Mouse (Mus musculus): ENCODE measurements at regions not wholly inside any gene's neighbourhood (a gene's known extent, or its start where the extent isn't known, plus 50 kb on each side); places are given as distances from the start of the nearest gene placed in this dataset.
"Not testable (repeated sequence)": the region's sequence is repeated elsewhere in the genome, so short reads cannot be mapped to it uniquely, and the experiment has no call there.

DNA sequence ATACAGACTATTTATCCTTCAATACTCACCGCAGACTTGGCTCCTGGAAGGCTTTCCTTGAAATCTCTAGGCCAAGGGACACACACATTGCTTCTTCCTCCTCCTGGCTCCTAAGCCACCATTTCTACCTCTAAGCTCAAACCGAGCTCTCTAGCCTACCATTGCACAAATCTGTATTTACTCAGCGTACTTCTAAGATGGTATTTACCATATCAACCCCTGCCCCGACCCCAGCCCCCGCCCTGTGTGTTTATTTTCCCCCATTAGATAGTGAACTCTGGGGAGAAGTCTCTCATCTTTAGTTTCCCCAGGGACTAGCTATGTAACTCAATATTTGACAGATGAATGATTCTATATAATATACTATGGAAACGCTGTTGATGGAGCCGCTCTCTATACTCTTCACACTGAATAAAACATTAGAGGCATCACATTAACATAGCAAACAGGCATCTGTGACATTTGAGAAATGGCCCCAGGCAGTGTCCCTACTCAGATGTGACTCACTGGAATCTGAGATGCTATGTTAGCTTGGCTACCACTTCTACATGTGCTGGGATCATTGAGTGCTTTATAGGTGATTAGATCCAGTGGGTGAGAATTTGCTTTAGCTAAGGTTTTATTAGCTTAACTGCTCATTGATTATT, 87.5 kb upstream of the Otx2 start:
- H3K27ac ChIP-seq (ENCODE audit: insufficient read depth, low read depth): no peak overlapping the region
- DNase-seq (ENCODE audit: extremely low read depth): no peak
- in situ Hi-C loops (cut with MboI; ENCODE audit: low pct_ligation_motif_present, low pct_unique_long_range_greater_than_20kb, low sequenced_read_pairs): no loop called here

DNA sequence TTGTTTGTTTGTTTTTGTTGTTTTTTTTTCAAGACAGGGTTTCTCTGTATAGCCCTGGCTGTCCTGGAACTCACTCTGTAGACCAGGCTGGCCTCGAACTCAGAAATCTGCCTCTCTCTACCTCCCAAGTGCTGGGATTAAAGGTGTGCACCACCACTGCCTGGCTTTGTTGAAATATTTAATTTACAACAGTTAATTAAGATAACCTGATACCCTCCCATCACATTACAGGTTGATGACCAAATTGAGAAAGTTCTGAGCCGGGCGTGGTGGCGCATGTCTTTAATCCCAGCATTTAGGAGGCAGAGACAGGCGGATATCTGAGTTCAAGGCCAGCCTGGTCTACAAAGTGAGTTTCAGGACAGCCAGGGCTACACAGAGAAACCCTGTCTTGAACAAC, 81.5 kb upstream of the Otx2 start:
- H3K4me2 ChIP-seq (ENCODE audit: insufficient read depth, low read depth, poor library complexity, severe bottlenecking); H3K4me1 ChIP-seq (ENCODE audit: control insufficient read depth in 1 of 2, insufficient read depth in 2 of 2); dilution Hi-C loops (cut with MboI; ENCODE audit: extremely low pct_ligation_motif_present, extremely low pct_unique_long_range_greater_than_20kb, low sequenced_read_pairs); H3K9me3 ChIP-seq (replicated peaks; ENCODE audit: low read length); H3K36me3 ChIP-seq (replicated peaks in 1 of 2; ENCODE audit: control insufficient read depth in 1 of 2, insufficient read depth in 1 of 2, low read length in 1 of 2); H3K9ac ChIP-seq (ENCODE audit: insufficient read depth, low read depth); DNase-seq (ENCODE audit: extremely low read depth); H3K79me2 ChIP-seq (replicated peaks; ENCODE audit: control insufficient read depth, extremely low read depth, insufficient read depth, poor library complexity, severe bottlenecking); H3K27me3 ChIP-seq (replicated peaks); H3K27ac ChIP-seq (ENCODE audit: insufficient read depth, low read depth); in situ Hi-C loops (cut with MboI; ENCODE audit: low pct_ligation_motif_present, low pct_unique_long_range_greater_than_20kb, low sequenced_read_pairs); H3K4me3 ChIP-seq (replicated peaks in 1 of 3; ENCODE audit: low read depth in 2 of 3, low read length in 2 of 3, poor library complexity in 1 of 3): not testable (repeated sequence)

More for the DNA sequence above, 87.5 kb upstream of the Otx2 start:
- dilution Hi-C loops (cut with MboI; ENCODE audit: extremely low pct_ligation_motif_present, extremely low pct_unique_long_range_greater_than_20kb, low sequenced_read_pairs): no loop called here
- no peaks in the 10 kb centered on the region for H3K36me3 ChIP-seq (replicated peaks in 1 of 2; ENCODE audit: control insufficient read depth in 1 of 2, insufficient read depth in 1 of 2, low read length in 1 of 2)
- no peaks in the 10 kb centered on the region for H3K79me2 ChIP-seq (replicated peaks; ENCODE audit: control insufficient read depth, extremely low read depth, insufficient read depth, poor library complexity, severe bottlenecking)
- no peak overlapping the region for H3K9ac ChIP-seq (ENCODE audit: insufficient read depth, low read depth)
- no peaks in the 10 kb centered on the region for H3K27me3 ChIP-seq (replicated peaks)
- H3K4me1 ChIP-seq (ENCODE audit: control insufficient read depth in 1 of 2, insufficient read depth in 2 of 2): no peaks in the 10 kb centered on the region
- H3K4me2 ChIP-seq (ENCODE audit: insufficient read depth, low read depth, poor library complexity, severe bottlenecking): no peak overlapping the region
- H3K4me3 ChIP-seq (replicated peaks in 1 of 3; ENCODE audit: low read depth in 2 of 3, low read length in 2 of 3, poor library complexity in 1 of 3): no peak overlapping the region
- H3K9me3 ChIP-seq (replicated peaks; ENCODE audit: low read length): no peaks in the 10 kb centered on the region
- TF ChIP-seq CTCF (conservative IDR thresholded peaks at IDR 0.05 in 1 of 2, IDR thresholded peaks at IDR 0.05 in 1 of 2; ENCODE audit: low read depth in 2 of 2, low read length in 2 of 2) (no peak), ZMIZ1 (IDR thresholded peaks at IDR 0.05; ENCODE audit: low read depth, low read length) (no peak), MYC (IDR thresholded peaks at IDR 0.05; ENCODE audit: low read depth, low read length) (no peak), RCOR1 (conservative IDR thresholded peaks at IDR 0.05; ENCODE audit: low read depth, low read length) (no peak), SIN3A (IDR thresholded peaks at IDR 0.05; ENCODE audit: low read length) (no peak), NELFE (IDR thresholded peaks at IDR 0.05; ENCODE audit: low read depth, low read length) (no peak)

DNA sequence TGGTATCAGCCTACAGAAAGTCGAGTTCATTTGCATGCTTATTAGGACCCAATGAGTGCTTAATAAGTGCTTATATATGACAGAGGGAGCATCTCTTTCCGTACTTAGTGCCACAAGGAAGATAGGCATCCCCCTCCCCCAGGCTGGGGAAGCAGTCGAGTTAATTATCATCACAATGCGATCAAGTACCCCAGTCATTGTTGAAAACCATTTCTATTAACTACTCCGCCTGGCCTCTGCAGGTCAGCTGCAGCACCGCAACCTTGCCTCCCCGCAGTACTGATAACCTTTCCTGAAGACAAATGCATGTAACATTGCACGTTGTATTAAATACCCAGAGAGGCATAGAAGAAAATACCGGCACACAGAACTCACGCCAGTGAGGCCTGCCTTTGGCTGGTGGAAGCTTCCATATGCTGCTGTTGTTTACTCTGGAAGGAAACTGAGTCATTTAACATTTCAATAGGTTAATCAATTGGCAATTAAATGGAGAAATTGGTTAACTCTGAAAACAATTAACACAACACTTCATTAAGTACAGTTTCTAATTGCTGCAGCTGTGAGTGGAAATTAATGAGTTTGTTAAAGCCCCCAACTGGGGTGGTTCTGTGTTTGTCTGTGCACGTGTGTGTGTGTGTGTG, 80.6 kb upstream of the Otx2 start:
- dilution Hi-C loops (cut with MboI; ENCODE audit: extremely low pct_ligation_motif_present, extremely low pct_unique_long_range_greater_than_20kb, low sequenced_read_pairs): no loop called here
- Histone ChIP-seq H3K4me3 (replicated peaks in 1 of 3; ENCODE audit: low read depth in 2 of 3, low read length in 2 of 3, poor library complexity in 1 of 3) (no peak overlapping the region), H3K9me3 (replicated peaks; ENCODE audit: low read length) (no peaks in the 10 kb centered on the region), H3K4me1 (ENCODE audit: control insufficient read depth in 1 of 2, insufficient read depth in 2 of 2) (peaks cover 0 to 7% of the 10 kb centered on the region in 2 experiments; a peak in 2 of 4 replicates), H3K27ac (ENCODE audit: insufficient read depth, low read depth) (no peak overlapping the region), H3K9ac (ENCODE audit: insufficient read depth, low read depth) (no peak overlapping the region), H3K27me3 (replicated peaks) (no peaks in the 10 kb centered on the region), H3K4me2 (ENCODE audit: insufficient read depth, low read depth, poor library complexity, severe bottlenecking) (no peak overlapping the region), H3K36me3 (replicated peaks in 1 of 2; ENCODE audit: control insufficient read depth in 1 of 2, insufficient read depth in 1 of 2, low read length in 1 of 2) (no peaks in the 10 kb centered on the region), H3K79me2 (replicated peaks; ENCODE audit: control insufficient read depth, extremely low read depth, insufficient read depth, poor library complexity, severe bottlenecking) (no peaks in the 10 kb centered on the region)
- in situ Hi-C loops (cut with MboI; ENCODE audit: low pct_ligation_motif_present, low pct_unique_long_range_greater_than_20kb, low sequenced_read_pairs): no loop called here
- DNase-seq (ENCODE audit: extremely low read depth): no peak
- TF ChIP-seq EP300 (IDR thresholded peaks at IDR 0.05; ENCODE audit: low read length) (no peak), BHLHE40 (IDR thresholded peaks at IDR 0.05; ENCODE audit: low read depth, low read length) (no peak)
